Mouse (Mus musculus): ENCODE data around the gene A730046J19Rik. TPM values are rescaled to one million over a fixed set of nuclear protein-coding genes. Genes with fewer than 3 reads are reported as not detected.

A730046J19Rik gene
- total and polyA plus RNA-seq, 3 experiments: not detected

- H3K4me3 ChIP-seq (ENCODE audit: control insufficient read depth in 1 of 2, insufficient read depth in 1 of 2, low read depth in 2 of 2, low read length in 2 of 2): no peak overlapping the region
- no peaks in the 10 kb centered on the region for H3K9me3 ChIP-seq (replicated peaks; ENCODE audit: insufficient read depth, low read length)
- H3K36me3 ChIP-seq (ENCODE audit: control insufficient read depth in 1 of 2, insufficient read depth in 2 of 2, low read length in 2 of 2): no peaks in the 10 kb centered on the region
- DNase-seq (ENCODE audit: low read depth, low spot score): no peak
- no peak overlapping the region for H3K27ac ChIP-seq (ENCODE audit: control insufficient read depth, low read depth, low read length)
- no peaks in the 10 kb centered on the region for H3K27me3 ChIP-seq (ENCODE audit: control insufficient read depth in 1 of 2, insufficient read depth in 2 of 2, low read length in 2 of 2)
- H3K9ac ChIP-seq (ENCODE audit: control insufficient read depth, low read depth, low read length, poor library complexity, severe bottlenecking): no peak overlapping the region
- H3K4me1 ChIP-seq (ENCODE audit: control insufficient read depth in 1 of 2, insufficient read depth in 2 of 2, low read length in 2 of 2): no peaks in the 10 kb centered on the region
- TF ChIP-seq MXI1 (IDR thresholded peaks at IDR 0.05; ENCODE audit: low read depth, low read length) (no peak), ZMIZ1 (IDR thresholded peaks at IDR 0.05; ENCODE audit: low read depth, low read length) (no peak), MAX (IDR thresholded peaks at IDR 0.05; ENCODE audit: low read length) (no peak), MEF2A (IDR thresholded peaks at IDR 0.05; ENCODE audit: extremely low read depth, insufficient replicate concordance, low read depth, low read length, poor library complexity, severe bottlenecking) (no peak), GABPA (IDR thresholded peaks at IDR 0.05; ENCODE audit: low read depth, low read length) (no peak), ZC3H11A (IDR thresholded peaks at IDR 0.05; ENCODE audit: low read depth, low read length) (no peak), ETS1 (IDR thresholded peaks at IDR 0.05; ENCODE audit: low read depth, low read length) (no peak), HCFC1 (IDR thresholded peaks at IDR 0.05; ENCODE audit: low read depth, low read length) (no peak), ZNF384 (IDR thresholded peaks at IDR 0.05; ENCODE audit: low read depth, low read length) (no peak), MYC (IDR thresholded peaks at IDR 0.05; ENCODE audit: low read depth, low read length) (no peak), POLR2A (IDR thresholded peaks at IDR 0.05; ENCODE audit: control insufficient read depth in 1 of 2, insufficient read depth in 1 of 2, low read depth in 1 of 2, low read length in 2 of 2, poor library complexity in 1 of 2) (no peak), KAT2A (conservative IDR thresholded peaks at IDR 0.05; ENCODE audit: low read depth, low read length) (no peak), POLR2AphosphoS2 (IDR thresholded peaks at IDR 0.05; ENCODE audit: low read length) (no peak), BHLHE40 (IDR thresholded peaks at IDR 0.05; ENCODE audit: borderline replicate concordance, low read depth, low read length) (no peak), GATA1 (IDR thresholded peaks at IDR 0.05; ENCODE audit: low read depth, low read length) (no peak), CHD2 (IDR thresholded peaks at IDR 0.05; ENCODE audit: low read length) (no peak), EP300 (IDR thresholded peaks at IDR 0.05; ENCODE audit: low read depth in 1 of 2, low read length in 2 of 2) (no peak)
- H3K79me2 ChIP-seq (ENCODE audit: control insufficient read depth, insufficient read depth, low read length, poor library complexity): no peaks in the 10 kb centered on the region
These were observed 616 bp downstream of the A730046J19Rik start for GRCm38 (mm10) chrX:144154111-144154510.

- no peak overlapping the region for H3K9ac ChIP-seq (ENCODE audit: control insufficient read depth, low read depth, low read length, poor library complexity, severe bottlenecking)
- no peaks in the 10 kb centered on the region for H3K9me3 ChIP-seq (replicated peaks; ENCODE audit: insufficient read depth, low read length)
- no peaks in the 10 kb centered on the region for H3K36me3 ChIP-seq (ENCODE audit: control insufficient read depth in 1 of 2, insufficient read depth in 2 of 2, low read length in 2 of 2)
- H3K4me1 ChIP-seq (ENCODE audit: control insufficient read depth in 1 of 2, insufficient read depth in 2 of 2, low read length in 2 of 2): no peaks in the 10 kb centered on the region
- no peaks in the 10 kb centered on the region for H3K79me2 ChIP-seq (ENCODE audit: control insufficient read depth, insufficient read depth, low read length, poor library complexity)
- DNase-seq (ENCODE audit: low read depth, low spot score): no peak
- no peaks in the 10 kb centered on the region for H3K27me3 ChIP-seq (ENCODE audit: control insufficient read depth in 1 of 2, insufficient read depth in 2 of 2, low read length in 2 of 2)
- H3K4me3 ChIP-seq (ENCODE audit: control insufficient read depth in 1 of 2, insufficient read depth in 1 of 2, low read depth in 2 of 2, low read length in 2 of 2): no peak overlapping the region
- TF ChIP-seq POLR2AphosphoS2 (IDR thresholded peaks at IDR 0.05; ENCODE audit: low read length) (no peak), CTCF (IDR thresholded peaks at IDR 0.05 in 2 of 3, conservative IDR thresholded peaks at IDR 0.05 in 1 of 3; ENCODE audit: control insufficient read depth in 1 of 3, insufficient read depth in 1 of 3, low read depth in 2 of 3, low read length in 3 of 3, poor library complexity in 1 of 3, severe bottlenecking in 1 of 3) (no peak), BHLHE40 (IDR thresholded peaks at IDR 0.05; ENCODE audit: borderline replicate concordance, low read depth, low read length) (no peak)
- H3K27ac ChIP-seq (ENCODE audit: control insufficient read depth, low read depth, low read length): no peak overlapping the region
These were observed 9.4 kb downstream of the A730046J19Rik start for GRCm38 (mm10) chrX:144162936-144163335.

Other genes with a start within 250 kb of the A730046J19Rik start
- not detected in 2 replicates for gene Dcx, start 220.4 kb upstream of the A730046J19Rik start, total RNA-seq (2012; rRNA removed)
- gene Dcx, start 220.4 kb upstream of the A730046J19Rik start, polyA plus RNA-seq (2012; ENCODE audit: insufficient read depth in 1 of 2, insufficient read length in 2 of 2, low read depth in 1 of 2, low replicate concordance in 2 of 2, missing spikeins in 1 of 2): not detected
- 36.5 and 36.8 TPM in 2 replicates for gene Alg13, start 164.1 kb downstream of the A730046J19Rik start, total RNA-seq (2012; rRNA removed)
- gene Alg13, start 164.1 kb downstream of the A730046J19Rik start, polyA plus RNA-seq (2012; ENCODE audit: insufficient read depth in 1 of 2, insufficient read length in 2 of 2, low read depth in 1 of 2, low replicate concordance in 2 of 2, missing spikeins in 1 of 2): 10 to 100 TPM in 1 of 2 experiments, not detected in 1; 51.4 TPM

Measured in MEL (cell line).